Mouse (Mus musculus) CH12.LX (cell line): ENCODE measurements around the gene Dlk1. TPM values are rescaled to one million over a fixed set of nuclear protein-coding genes. Genes with fewer than 3 reads are reported as not detected.

ENCODE experiments used
- DNase-seq: peaks from one replicate; pipeline ENCODE4 v3.0.0-alpha.2; 2013; ENCODE audit errors: extremely low read depth
- H3K27ac ChIP-seq: 2 replicates; pipeline ENCODE4 v1.5.1; 2012; ENCODE audit warnings: low read depth, mild to moderate bottlenecking, control low read depth, moderate library complexity; ENCODE audit not compliant: insufficient read depth
- H3K27me3 ChIP-seq: replicated peaks from 2 replicates; pipeline ENCODE3; 2012; ENCODE audit warnings: inconsistent platforms
- H3K36me3 ChIP-seq, 2 experiments: replicated peaks in 1 of 2; 2 replicates each; pipeline versions ENCODE3 to v1.6.1; 2012; ENCODE audit warnings: inconsistent platforms in 1 of 2, low read length in 1 of 2, mild to moderate bottlenecking in 1 of 2, mixed read lengths in 1 of 2, moderate library complexity in 1 of 2; ENCODE audit not compliant: control insufficient read depth in 1 of 2, insufficient read depth in 1 of 2
- H3K4me1 ChIP-seq, 2 experiments: 2 replicates each; pipeline ENCODE4 v1.6.1; 2012; ENCODE audit warnings: inconsistent platforms in 1 of 2, moderate library complexity in 1 of 2; ENCODE audit not compliant: insufficient read depth in 2 of 2, control insufficient read depth in 1 of 2
- H3K4me2 ChIP-seq: 2 replicates; pipeline ENCODE4 v1.6.1; 2012; ENCODE audit warnings: low read depth, mild to moderate bottlenecking, control low read depth; ENCODE audit not compliant: poor library complexity, insufficient read depth, severe bottlenecking
- H3K4me3 ChIP-seq, 3 experiments: fragments of 150-350 bp in 1 of 3; sonication (generic) in 1 of 3; replicated peaks in 1 of 3; 2 replicates each; pipeline versions ENCODE3 to v1.5.1; 2011 to 2012; ENCODE audit warnings: low read depth in 2 of 3, low read length in 2 of 3, mild to moderate bottlenecking in 2 of 3, moderate library complexity in 2 of 3, control low read depth in 1 of 3, improper control_type of control experiment in 1 of 3, inconsistent platforms in 1 of 3, mixed read lengths in 1 of 3; ENCODE audit not compliant: poor library complexity in 1 of 3
- H3K79me2 ChIP-seq: replicated peaks from 2 replicates; pipeline ENCODE4 v1.6.1; 2012; ENCODE audit warnings: mild to moderate bottlenecking, moderate library complexity; ENCODE audit not compliant: control insufficient read depth, poor library complexity, insufficient read depth, severe bottlenecking; ENCODE audit errors: extremely low read depth
- H3K9ac ChIP-seq: 2 replicates; pipeline ENCODE4 v1.6.1; 2012; ENCODE audit warnings: low read depth, mild to moderate bottlenecking, control low read depth, moderate library complexity; ENCODE audit not compliant: insufficient read depth
- H3K9me3 ChIP-seq: replicated peaks from 2 replicates; pipeline ENCODE3; 2012; ENCODE audit warnings: low read length, inconsistent platforms, mixed read lengths
- CTCF ChIP-seq, 2 experiments: IDR thresholded peaks in 1 of 2; conservative IDR thresholded peaks in 1 of 2; 2 replicates each; pipeline ENCODE4 v1.5.1; 2011 to 2012; ENCODE audit warnings: low read depth in 2 of 2, low read length in 2 of 2, improper control_type of control experiment in 1 of 2, inconsistent platforms in 1 of 2, mild to moderate bottlenecking in 1 of 2, moderate library complexity in 1 of 2
- ETS1 ChIP-seq: conservative IDR thresholded peaks from 2 replicates; pipeline ENCODE4 v1.6.1; 2012; ENCODE audit warnings: low read depth, mild to moderate bottlenecking, inconsistent platforms, low read length, improper control_type of control experiment, moderate library complexity
- GABPA ChIP-seq: IDR thresholded peaks from 2 replicates; pipeline ENCODE4 v1.6.1; 2012; ENCODE audit warnings: low read depth, low read length, improper control_type of control experiment, inconsistent platforms; ENCODE audit not compliant: insufficient replicate concordance
- MAFK ChIP-seq: IDR thresholded peaks from 2 replicates; pipeline ENCODE4 v1.6.1; 2011; ENCODE audit warnings: low read length, improper control_type of control experiment; ENCODE audit not compliant: insufficient replicate concordance
- MAZ ChIP-seq: IDR thresholded peaks from 2 replicates; pipeline ENCODE4 v1.6.1; 2012; ENCODE audit warnings: low read depth, mild to moderate bottlenecking, inconsistent platforms, low read length, improper control_type of control experiment, moderate library complexity
- MEF2A ChIP-seq: IDR thresholded peaks from 2 replicates; pipeline ENCODE4 v1.6.1; 2014; ENCODE audit warnings: low read depth, mild to moderate bottlenecking, inconsistent platforms, low read length, improper control_type of control experiment, borderline replicate concordance
- MXI1 ChIP-seq: IDR thresholded peaks from 2 replicates; pipeline ENCODE4 v1.6.1; 2011; ENCODE audit warnings: mild to moderate bottlenecking, low read depth, low read length, improper control_type of control experiment
- RAD21 ChIP-seq: IDR thresholded peaks from 2 replicates; pipeline ENCODE4 v1.6.1; 2011; ENCODE audit warnings: low read depth, mild to moderate bottlenecking, low read length, improper control_type of control experiment, moderate library complexity
- RCOR1 ChIP-seq: conservative IDR thresholded peaks from 2 replicates; pipeline ENCODE4 v1.6.1; 2012; ENCODE audit warnings: low read depth, mild to moderate bottlenecking, inconsistent platforms, low read length, improper control_type of control experiment
- SMC3 ChIP-seq: IDR thresholded peaks from 2 replicates; pipeline ENCODE4 v1.6.1; 2011; ENCODE audit warnings: low read depth, low read length, improper control_type of control experiment
- TBP ChIP-seq: conservative IDR thresholded peaks from 2 replicates; pipeline ENCODE4 v1.6.1; 2011; ENCODE audit warnings: low read depth, low read length, improper control_type of control experiment
- TCF12 ChIP-seq: IDR thresholded peaks from 2 replicates; pipeline ENCODE4 v1.6.1; 2014; ENCODE audit warnings: low read depth, mild to moderate bottlenecking, inconsistent platforms, low read length, improper control_type of control experiment
- UBTF ChIP-seq: IDR thresholded peaks from 2 replicates; pipeline ENCODE4 v1.6.1; 2012; ENCODE audit warnings: low read depth, mild to moderate bottlenecking, inconsistent platforms, low read length, improper control_type of control experiment, moderate library complexity
- USF2 ChIP-seq: conservative IDR thresholded peaks from 2 replicates; pipeline ENCODE4 v1.6.1; 2011; ENCODE audit warnings: low read depth, low read length, improper control_type of control experiment
- ZC3H11A ChIP-seq: IDR thresholded peaks from 2 replicates; pipeline ENCODE4 v1.6.1; 2012; ENCODE audit warnings: low read depth, mild to moderate bottlenecking, inconsistent platforms, low read length, improper control_type of control experiment
- ZNF384 ChIP-seq: IDR thresholded peaks from 2 replicates; pipeline ENCODE4 v1.6.1; 2012; ENCODE audit warnings: low read depth, low read length, improper control_type of control experiment, inconsistent platforms
- dilution Hi-C: fragments of 300-500 bp; cut with MboI; formaldehyde crosslinking; loops from 2 replicates; pipeline ENCODE4 v1.14.3; 2020; ENCODE audit warnings: low sequenced_read_pairs; ENCODE audit not compliant: extremely low pct_unique_long_range_greater_than_20kb, extremely low pct_ligation_motif_present
- in situ Hi-C: fragments of 300-500 bp; cut with MboI; formaldehyde crosslinking; loops from 3 replicates; pipeline ENCODE4 v1.14.3; 2019; ENCODE audit warnings: low sequenced_read_pairs, low pct_ligation_motif_present, low pct_unique_long_range_greater_than_20kb, mixed read lengths
- polyA plus RNA-seq: library from polyadenylated mRNA; unstranded; fragments of >175 nt; gene quantifications from 2 replicates; pipeline ENCODE4 v1.2.1, GENCODE M21; 2012; ENCODE audit warnings: low read depth; ENCODE audit not compliant: insufficient read length
- total RNA-seq, 2 experiments: library from RNA; depleted of rRNA; stranded (reverse); fragments of 300-350 nt in 1 of 2; fragments of >200 nt in 1 of 2; gene quantifications; 2 replicates each; pipeline ENCODE4 v1.2.3; 2012 to 2014

Dlk1 gene
- total and polyA plus RNA-seq, 3 experiments = not detected

GRCm38 (mm10) chr12:109493381-109493780 is 40.8 kb downstream of the Dlk1 start:
- H3K27ac ChIP-seq = no peak overlapping the region
- H3K27me3 ChIP-seq = no peaks in the 10 kb centered on the region
- in situ Hi-C loops (no loop called here), dilution Hi-C loops (no loop called here)
- H3K9ac ChIP-seq = no peak overlapping the region
- H3K79me2 ChIP-seq = no peaks in the 10 kb centered on the region
- DNase-seq = no peak
- TF ChIP-seq RAD21 (no peak), RCOR1 (no peak), ETS1 (no peak), MAFK (no peak), MEF2A (no peak), USF2 (no peak), TCF12 (no peak), GABPA (no peak), SMC3 (no peak)
- H3K4me2 ChIP-seq = no peak overlapping the region
- H3K36me3 ChIP-seq = no peaks in the 10 kb centered on the region
- no peaks in the 10 kb centered on the region for H3K4me1 ChIP-seq
- no peak overlapping the region for H3K4me3 ChIP-seq
- peaks cover 90% of the 10 kb centered on the region for H3K9me3 ChIP-seq

DNA sequence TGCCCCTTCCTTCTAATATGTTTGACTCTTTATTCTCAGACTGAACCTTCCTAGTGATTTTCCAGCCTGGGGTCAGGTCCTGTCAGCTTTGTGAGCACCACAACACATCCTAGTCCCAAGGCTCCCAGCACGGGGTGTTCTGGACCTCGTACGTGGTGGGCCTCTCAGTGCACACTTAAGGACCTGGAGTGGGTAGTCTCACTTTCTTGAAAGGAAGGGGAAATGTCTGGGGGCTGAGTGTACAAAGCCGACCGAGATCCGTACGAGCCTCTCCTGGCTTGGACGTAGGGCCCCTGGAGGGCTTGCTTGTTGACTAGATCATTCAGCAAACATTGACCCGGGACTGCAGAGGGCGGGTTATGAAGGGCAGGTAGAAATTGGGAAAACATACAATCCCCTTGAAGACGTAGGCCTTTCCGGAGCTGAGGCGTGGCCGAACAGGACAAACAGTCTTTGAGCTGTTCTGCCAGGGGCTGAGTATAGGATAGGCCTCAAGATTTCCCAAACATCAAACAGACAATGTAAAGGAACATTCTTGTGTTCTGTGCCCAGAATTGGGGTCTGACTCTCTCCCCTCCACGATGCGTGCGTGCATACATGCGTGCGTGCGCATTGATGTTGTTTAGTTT is 42.5 kb downstream of the Dlk1 start:
- no peak overlapping the region for H3K4me3 ChIP-seq
- no peaks in the 10 kb centered on the region for H3K79me2 ChIP-seq
- H3K27me3 ChIP-seq = no peaks in the 10 kb centered on the region
- TF ChIP-seq SMC3 (no peak), MAZ (no peak), CTCF (conservative IDR thresholded peaks at IDR 0.05 in 1 of 2, IDR thresholded peaks at IDR 0.05 in 1 of 2; ENCODE audit: low read depth in 2 of 2, low read length in 2 of 2) (no peak), TBP (no peak), ZNF384 (no peak), ZC3H11A (no peak), UBTF (no peak), MXI1 (no peak)
- H3K9ac ChIP-seq = no peak overlapping the region
- dilution Hi-C loops (no loop called here), in situ Hi-C loops (no loop called here)
- no peaks in the 10 kb centered on the region for H3K4me1 ChIP-seq
- DNase-seq = no peak
- no peak overlapping the region for H3K27ac ChIP-seq
- H3K9me3 ChIP-seq = peaks cover 79% of the 10 kb centered on the region
- H3K36me3 ChIP-seq = no peaks in the 10 kb centered on the region
- no peak overlapping the region for H3K4me2 ChIP-seq
